Mouse (Mus musculus) fat pad, adult 2 months (tissue): ENCODE measurements around the gene Lrit3.
"Not testable (repeated sequence)": the region's sequence is repeated elsewhere in the genome, so short reads cannot be mapped to it uniquely, and the experiment has no call there.

Source experiments
- DNase-seq: peaks from one replicate; pipeline ENCODE4 v3.0.0-alpha.2; 2011; ENCODE audit warnings: low read depth, low spot score; ENCODE audit errors: extremely low read depth

The Lrit3 gene

GRCm38 (mm10) chr3:129781435-129781834, 22.4 kb downstream of the Lrit3 start:
- no peak for DNase-seq

- DNase-seq, result no peak
Observed at GRCm38 (mm10) chr3:129771210-129771609, 32.6 kb downstream of the Lrit3 start.

GRCm38 (mm10) chr3:129766971-129767794, 36.6 kb downstream of the Lrit3 start:
- no peak for DNase-seq

- DNase-seq, result no peak
Observed at GRCm38 (mm10) chr3:129766106-129766505, 37.7 kb downstream of the Lrit3 start.

GRCm38 (mm10) chr3:129757599-129757998, 46.2 kb downstream of the Lrit3 start:
- DNase-seq, result not testable (repeated sequence)

- DNase-seq, result no peak
Observed at GRCm38 (mm10) chr3:129754650-129755604, 48.9 kb downstream of the Lrit3 start, which contains the start of gene Egf. Gene Egf (minus strand): TSS chr3:129755316.

GRCm38 (mm10) chr3:129744803-129745202, 59.0 kb downstream of the Lrit3 start:
- DNase-seq, result no peak

- DNase-seq, result no peak
Observed at GRCm38 (mm10) chr3:129742781-129743180, 61.0 kb downstream of the Lrit3 start.

GRCm38 (mm10) chr3:129738291-129739183, 65.3 kb downstream of the Lrit3 start:
- no peak for DNase-seq
